Mouse (Mus musculus) neural tube, postnatal 0 days (tissue): ENCODE data around the gene Mad2l1. TPM values are rescaled to one million over a fixed set of nuclear protein-coding genes. Genes with fewer than 3 reads are reported as not detected.

ENCODE experiments used
- polyA plus RNA-seq: library from polyadenylated mRNA; unstranded; fragments of >200 nt; fragmentation: Nextera tagmentation; extraction: Ambion mirVana; gene quantifications from 2 replicates; pipeline ENCODE4 v1.2.1, GENCODE M21; 2015

The Mad2l1 gene
- polyA plus RNA-seq: 12.8 and 13.7 TPM in 2 replicates

DNA sequence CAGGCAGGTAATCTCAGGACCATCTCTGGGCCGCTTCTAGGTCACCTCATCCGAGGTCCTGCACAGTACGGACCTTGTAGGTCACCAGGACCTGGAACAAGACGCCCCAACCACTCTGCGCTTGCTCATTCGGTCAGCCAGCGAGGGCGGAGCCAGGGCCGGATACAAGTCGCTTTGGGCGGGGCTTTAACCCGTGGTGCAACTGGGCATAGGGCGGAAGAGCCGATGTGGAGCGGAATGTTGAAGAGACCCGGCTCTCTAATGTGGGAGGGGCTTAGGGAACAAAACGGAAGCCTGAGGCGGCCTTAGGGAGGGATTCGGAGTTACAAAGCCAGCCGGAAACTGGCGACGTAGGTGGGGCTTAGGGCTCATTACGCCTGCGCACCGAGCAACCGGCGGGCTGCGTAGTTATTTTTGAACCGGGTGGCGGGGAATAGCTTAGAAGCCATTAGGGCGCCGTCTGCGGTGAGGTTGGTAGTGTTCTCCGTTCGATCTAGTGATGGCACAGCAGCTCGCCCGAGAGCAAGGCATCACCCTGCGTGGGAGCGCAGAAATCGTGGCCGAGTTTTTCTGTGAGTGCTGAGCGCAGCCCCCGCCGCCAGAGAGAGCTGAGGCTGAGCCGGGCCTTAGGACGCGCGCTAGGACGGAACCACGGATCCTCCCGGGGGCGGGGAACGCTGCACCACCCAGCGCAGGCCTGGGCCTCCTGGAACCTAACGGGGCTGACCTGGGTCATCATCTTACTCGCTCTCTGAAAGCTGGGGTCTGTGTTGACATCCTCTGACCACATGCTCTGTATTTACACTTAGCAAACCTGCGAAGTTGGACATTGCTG, at the start of gene Mad2l1:
Mad2l1 (plus strand) TSS at position 363 of the 835 bp plus-strand sequence.

DNA sequence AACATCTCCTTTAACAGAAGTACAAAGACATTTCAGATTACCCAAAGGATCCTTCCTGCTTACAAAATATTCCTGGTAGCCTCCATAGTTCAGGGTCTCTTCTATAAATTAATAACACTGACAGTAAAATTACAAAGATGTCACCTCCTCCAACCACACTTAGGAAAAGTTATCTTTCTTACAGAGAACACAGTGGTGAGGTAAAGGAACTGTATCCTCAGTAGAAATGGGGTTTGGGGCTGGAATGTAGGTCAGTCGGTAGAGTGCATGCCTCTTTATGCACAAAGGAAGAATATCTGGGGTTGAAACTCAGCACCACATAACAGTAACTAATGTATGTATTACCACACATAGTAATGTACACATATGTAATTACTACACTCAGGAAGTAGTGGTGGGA, 24.8 kb downstream of the Mad2l1 start, which contains the start of gene Vmn1r32:
Vmn1r32 (minus strand) TSS at position 101 of the 400 bp plus-strand sequence.

Other genes with a start within 250 kb of the Mad2l1 start
- gene Vmn1r32, start 24.7 kb downstream of the Mad2l1 start, polyA plus RNA-seq: 0.05 and 0.08 TPM in 2 replicates
- gene Vmn1r33, start 82.9 kb downstream of the Mad2l1 start, polyA plus RNA-seq: not detected in 2 replicates
- not detected in 2 replicates for gene Vmn1r34, start 108.5 kb downstream of the Mad2l1 start, polyA plus RNA-seq
- gene Vmn1r35, start 150.5 kb downstream of the Mad2l1 start, polyA plus RNA-seq: not detected in 2 replicates
- gene Vmn1r36, start 183.8 kb downstream of the Mad2l1 start, polyA plus RNA-seq: not detected in 2 replicates
- not detected in 2 replicates for gene Vmn1r37, start 194.0 kb downstream of the Mad2l1 start, polyA plus RNA-seq
- gene Vmn1r38, start 247.2 kb downstream of the Mad2l1 start, polyA plus RNA-seq: not detected in 2 replicates